Mouse (Mus musculus) limb, embryonic 14.5 days (tissue): ENCODE results near the gene Scamp2. TPM values are rescaled to one million over a fixed set of nuclear protein-coding genes. Genes with fewer than 3 reads are reported as not detected.

Source experiments
- ATAC-seq: fragments of 200-750 bp; cut with Nextera tagmentation; 2 replicates; pipeline ENCODE4 v1.8.0; 2017; ENCODE audit warnings: low read depth, moderate number of reproducible peaks, moderate TSS enrichment; ENCODE audit not compliant: low FRiP score
- DNase-seq: peaks from one replicate; pipeline ENCODE4 v3.0.0-alpha.2; 2015; ENCODE audit warnings: low spot score
- H3K27ac ChIP-seq: fragments of 300-500 bp; sonication (generic); replicated peaks from 2 replicates; pipeline ENCODE4 v1.5.1; 2014; ENCODE audit warnings: low read depth, mild to moderate bottlenecking, low read length, moderate library complexity, mixed read lengths
- H3K27me3 ChIP-seq: fragments of 300-500 bp; sonication (generic); 2 replicates; pipeline ENCODE4 v1.6.1; 2014; ENCODE audit warnings: low read length, mixed read lengths; ENCODE audit not compliant: control insufficient read depth, insufficient read depth
- H3K36me3 ChIP-seq: fragments of 300-500 bp; sonication (generic); 2 replicates; pipeline ENCODE4 v1.6.1; 2014; ENCODE audit warnings: mild to moderate bottlenecking, low read length, moderate library complexity, mixed read lengths; ENCODE audit not compliant: control insufficient read depth, insufficient read depth
- H3K4me1 ChIP-seq: fragments of 300-500 bp; sonication (generic); 2 replicates; pipeline ENCODE4 v1.6.1; 2014; ENCODE audit warnings: antibody characterized with exemption, low read length, mixed read lengths; ENCODE audit not compliant: control insufficient read depth, insufficient read depth
- H3K4me2 ChIP-seq: fragments of 300-500 bp; sonication (generic); replicated peaks from 2 replicates; pipeline ENCODE4 v1.6.1; 2014; ENCODE audit warnings: low read depth, mild to moderate bottlenecking, low read length, moderate library complexity; ENCODE audit not compliant: severe bottlenecking
- H3K4me3 ChIP-seq: fragments of 300-500 bp; sonication (generic); replicated peaks from 2 replicates; pipeline ENCODE4 v1.5.1; 2014; ENCODE audit warnings: low read length
- H3K9ac ChIP-seq: fragments of 300-500 bp; sonication (generic); 2 replicates; pipeline ENCODE4 v1.6.1; 2014; ENCODE audit warnings: mild to moderate bottlenecking, low read depth, low read length, moderate library complexity; ENCODE audit not compliant: severe bottlenecking
- H3K9me3 ChIP-seq: fragments of 300-500 bp; sonication (generic); 2 replicates; pipeline ENCODE4 v1.6.1; 2016; ENCODE audit warnings: low read length; ENCODE audit not compliant: control insufficient read depth
- POLR2A ChIP-seq: fragments of 200-500 bp; IDR thresholded peaks from 2 replicates; pipeline ENCODE4 v1.8.0; 2012; ENCODE audit warnings: inconsistent platforms, mild to moderate bottlenecking, moderate library complexity, borderline replicate concordance; ENCODE audit not compliant: insufficient read depth, insufficient read length; ENCODE audit errors: extremely low read depth
- whole genome bisulfite sequencing: fragments of 180-500 bp; shearing (Covaris S2); extraction: QIAGEN DNeasy Blood & Tissue Kit; methylation state at CpG from one replicate; pipeline ENCODE4 v1.1.7; 2014; 5-methylcytosine and 5-hydroxymethylcytosine counted together
- polyA plus RNA-seq, 2 experiments: library from polyadenylated mRNA; depleted of rRNA in 1 of 2; stranded (reverse) in 1 of 2; unstranded in 1 of 2; fragments of >200 nt; fragmentation: Nextera tagmentation in 1 of 2; extraction: Ambion mirVana in 1 of 2; gene quantifications; 2 replicates each; pipeline versions ENCODE4 v1.2.1 to v1.2.3; 2012 to 2014

The Scamp2 gene
- polyA plus RNA-seq, 2 experiments: 75.3 to 82.5 TPM

DNA sequence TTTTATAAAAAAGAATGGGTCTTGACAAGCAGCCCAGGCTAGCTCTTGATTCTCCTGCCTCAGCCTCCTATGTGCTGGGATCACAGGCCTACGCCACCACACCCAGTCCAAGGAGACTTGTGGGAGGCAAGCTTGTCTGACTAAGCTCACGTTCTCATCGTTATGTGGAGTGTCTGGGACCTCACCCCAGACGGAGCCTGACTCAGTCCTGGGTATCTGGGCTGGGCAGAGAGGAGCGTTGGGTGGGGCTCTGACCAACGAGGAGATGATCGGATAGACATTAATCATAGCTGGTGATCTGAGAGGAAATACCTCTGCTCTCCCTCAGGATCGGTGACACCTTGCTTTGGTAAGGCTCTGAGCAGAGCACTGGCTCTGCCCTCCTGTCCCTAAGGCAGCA is 58.1 kb downstream of the Scamp2 start:
- TF ChIP-seq POLR2A: no peak
- no peak for DNase-seq

DNA sequence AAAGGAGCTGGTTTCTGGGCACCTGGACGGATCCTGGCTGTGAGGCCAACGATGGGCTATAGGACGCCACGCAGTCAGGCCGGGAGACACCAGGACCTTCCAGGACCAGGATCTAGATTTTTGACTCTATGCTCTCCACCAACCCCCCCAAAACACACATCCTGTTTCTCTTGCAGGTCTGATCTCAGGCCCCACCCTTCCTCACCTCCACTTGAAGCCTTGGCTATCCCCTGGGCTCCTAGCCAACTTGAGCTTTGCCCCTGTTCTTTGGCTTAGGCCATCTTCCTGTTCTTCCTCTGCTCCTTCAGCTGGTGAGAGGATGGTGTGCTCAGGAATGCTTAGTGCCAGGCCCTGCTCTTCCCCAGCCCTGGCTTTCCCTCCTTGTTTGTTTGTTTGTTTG is 59.9 kb downstream of the Scamp2 start, which contains the start of gene Lman1l:
Lman1l (minus strand) TSS at position 101 of the 400 bp plus-strand sequence.
- Histone ChIP-seq H3K9ac (no peak within 1 kb of the TSS), H3K27ac (no peak within 1 kb of the TSS), H3K27me3 (no peaks in the 10 kb centered on the region), H3K36me3 (peaks cover 14% of the 10 kb centered on the region), H3K9me3 (no peaks in the 10 kb centered on the region), H3K4me3 (no peak within 1 kb of the TSS), H3K4me1 (no peaks in the 10 kb centered on the region), H3K4me2 (no peak within 1 kb of the TSS)
- DNase-seq: no peak
- 91% methylated on average over 5 of the region's 5 CpGs for WGBS
- no peak for ATAC-seq
- TF ChIP-seq POLR2A: no peak

More for the DNA sequence above, 58.1 kb downstream of the Scamp2 start:
- Histone ChIP-seq H3K4me1 (no peaks in the 10 kb centered on the region), H3K27ac (no peak overlapping the region), H3K36me3 (no peaks in the 10 kb centered on the region), H3K9me3 (no peaks in the 10 kb centered on the region), H3K4me2 (no peak overlapping the region), H3K9ac (no peak overlapping the region), H3K27me3 (no peaks in the 10 kb centered on the region), H3K4me3 (no peak overlapping the region)
- 67% methylated on average over 8 of the region's 8 CpGs for WGBS
- no peak for ATAC-seq

DNA sequence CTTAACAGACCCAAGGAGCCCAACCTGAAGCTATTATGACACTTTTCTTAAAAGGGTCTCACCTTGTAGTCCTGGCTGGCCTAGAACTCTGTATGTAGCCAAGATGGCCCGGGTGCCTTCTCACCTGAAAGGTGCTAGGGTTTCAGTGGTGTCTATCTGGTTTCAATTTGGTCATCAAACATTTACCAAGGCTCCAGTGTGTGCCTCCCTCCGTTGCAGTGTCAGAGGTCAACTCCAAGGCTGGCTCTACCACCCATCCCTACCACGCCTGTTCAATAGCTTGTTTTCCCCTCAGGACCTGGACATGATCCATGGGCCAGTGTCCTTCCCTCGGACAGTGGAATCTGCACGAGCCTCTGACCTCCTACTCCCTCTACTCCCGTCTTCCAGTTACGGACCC is 63.6 kb downstream of the Scamp2 start:
- Histone ChIP-seq H3K36me3 (peaks cover 49% of the 10 kb centered on the region), H3K27ac (no peak overlapping the region), H3K9me3 (no peaks in the 10 kb centered on the region), H3K4me2 (no peak overlapping the region), H3K4me1 (no peaks in the 10 kb centered on the region), H3K4me3 (no peak overlapping the region), H3K27me3 (no peaks in the 10 kb centered on the region), H3K9ac (no peak overlapping the region)
- DNase-seq (no peak), ATAC-seq (no peak)
- TF ChIP-seq POLR2A: no peak
- 86% methylated on average over 7 of the region's 7 CpGs for WGBS

DNA sequence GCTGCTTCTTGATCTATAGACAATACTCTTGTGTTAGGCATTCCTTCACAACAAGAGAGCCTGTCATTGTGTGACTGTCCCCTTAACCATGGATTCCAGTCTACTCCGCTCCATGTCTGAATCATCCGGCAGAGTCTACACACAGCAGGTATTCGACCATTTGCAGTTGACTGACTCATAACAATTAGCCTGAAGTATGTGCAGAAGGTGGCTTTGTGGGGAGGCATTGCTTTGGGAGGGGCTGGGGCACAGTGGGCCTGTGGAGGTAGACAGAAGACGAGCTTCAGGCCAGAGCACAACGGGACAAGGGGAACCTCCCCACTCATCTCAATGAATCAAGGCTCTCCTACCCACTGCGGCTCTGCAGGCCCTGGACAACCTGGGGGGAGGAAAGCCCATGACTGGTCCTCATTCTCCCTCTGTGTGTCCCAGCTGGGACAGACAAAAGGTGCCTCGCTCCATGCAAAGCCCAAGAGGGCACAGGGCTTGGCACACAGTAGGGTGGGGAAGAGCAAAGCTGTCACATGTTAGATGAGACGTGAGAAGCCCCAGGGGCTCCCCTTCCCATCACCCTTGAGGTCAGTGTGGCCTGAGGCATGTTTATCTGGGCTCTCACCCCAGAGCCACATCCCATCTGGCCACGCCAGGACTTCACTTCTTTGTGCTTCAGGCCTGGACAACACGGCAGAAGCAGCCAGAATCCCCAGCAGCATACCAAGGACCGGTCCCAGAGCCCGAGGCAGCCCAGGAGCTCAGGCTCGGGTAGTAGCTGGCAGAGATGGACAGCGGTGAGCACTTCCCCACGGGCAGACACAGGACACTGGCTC is 65.1 kb downstream of the Scamp2 start:
- Histone ChIP-seq H3K9ac (no peak overlapping the region), H3K4me3 (no peak overlapping the region), H3K4me2 (no peak overlapping the region), H3K27me3 (no peaks in the 10 kb centered on the region), H3K9me3 (no peaks in the 10 kb centered on the region), H3K27ac (no peak overlapping the region), H3K36me3 (peaks cover 65% of the 10 kb centered on the region), H3K4me1 (no peaks in the 10 kb centered on the region)
- 88% methylated on average over 15 of the region's 15 CpGs for WGBS
- no peak for DNase-seq
- ATAC-seq: no peak
- no peak for TF ChIP-seq POLR2A

DNA sequence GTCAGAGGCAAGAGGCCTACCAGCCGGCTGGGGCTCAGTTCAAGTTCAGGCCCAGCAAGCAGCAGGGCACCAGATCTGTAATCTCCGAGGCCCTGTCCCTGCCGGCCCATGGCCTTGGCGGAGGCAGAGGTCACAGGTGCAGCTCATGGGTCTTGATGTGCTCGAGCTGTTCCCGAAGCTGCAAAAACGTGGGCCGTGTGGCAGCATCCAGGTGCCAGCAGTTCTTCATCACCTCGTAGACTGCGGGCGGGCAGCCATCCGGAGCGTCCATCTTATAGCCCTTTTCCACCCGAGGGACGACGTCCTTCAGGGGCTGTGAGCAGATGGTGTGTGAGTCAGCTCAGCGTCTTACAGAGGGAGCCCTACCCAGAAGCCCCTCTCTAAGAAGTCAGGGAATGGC is 66.4 kb downstream of the Scamp2 start:
- Histone ChIP-seq H3K4me3 (no peak overlapping the region), H3K9me3 (no peaks in the 10 kb centered on the region), H3K27me3 (no peaks in the 10 kb centered on the region), H3K36me3 (peaks cover 75% of the 10 kb centered on the region), H3K4me1 (no peaks in the 10 kb centered on the region), H3K9ac (no peak overlapping the region), H3K27ac (no peak overlapping the region), H3K4me2 (no peak overlapping the region)
- DNase-seq (no peak), ATAC-seq (no peak)
- no peak for TF ChIP-seq POLR2A
- WGBS: 97% methylated on average over 17 of the region's 17 CpGs
